ENCODE assay signal across 8 mouse cellular contexts in genomic region chr1:170900799-170901467, GRCm38 (mm10). TPM values are rescaled to one million over a fixed set of nuclear protein-coding genes. Genes with fewer than 3 reads are reported as not detected.
A peak's percentile ranks its signal among the peaks of the same experiment; 100 is the strongest.
DNase-seq lines count a peak whose midpoint lies in the region; ATAC-seq and TF ChIP-seq lines count a peak whose summit lies in the region.

No protein-coding gene starts in this region.

- no peak overlapping the region for H3K4me2 ChIP-seq in hindbrain, embryonic 12.5 days (replicated peaks)
- H3K4me2 ChIP-seq in embryonic facial prominence, embryonic 14.5 days (ENCODE audit: low read depth, low read length) = peak overlapping the region; percentile 29
- no peak overlapping the region for H3K4me2 ChIP-seq in limb, embryonic 14.5 days (replicated peaks; ENCODE audit: low read depth, low read length, severe bottlenecking)
- H3K4me2 ChIP-seq in midbrain, embryonic 16.5 days (ENCODE audit: low read length) = peak overlapping the region; percentile 23; the same call in 1 of the 2 replicates

- H3K27me3 ChIP-seq in hindbrain, embryonic 10.5 days (ENCODE audit: insufficient read depth, poor library complexity, severe bottlenecking) = peaks cover 41% of the 10 kb centered on the region
- peaks cover 28% of the 10 kb centered on the region for H3K27me3 ChIP-seq in hindbrain, embryonic 12.5 days
- peaks cover 6% of the 10 kb centered on the region for H3K27me3 ChIP-seq in embryonic facial prominence, embryonic 14.5 days (replicated peaks; ENCODE audit: control insufficient read depth, insufficient read depth, low read length)
- 0 out of 2 replicates have a peak, but pooled peaks cover under 1% of the 10 kb centered on the region for H3K27me3 ChIP-seq in limb, embryonic 14.5 days (ENCODE audit: control insufficient read depth, insufficient read depth, low read length)
- peaks cover 2% of the 10 kb centered on the region; the same call in 1 of the 2 replicates for H3K27me3 ChIP-seq in midbrain, embryonic 16.5 days (ENCODE audit: control insufficient read depth, insufficient read depth, low read depth, low read length)

- no peak for TF ChIP-seq POLR2A in limb, embryonic 14.5 days (IDR thresholded peaks at IDR 0.05; ENCODE audit: borderline replicate concordance, extremely low read depth, insufficient read depth, insufficient read length)

- DNase-seq in hindbrain, embryonic 10.5 days (ENCODE audit: low spot score) = peak; percentile 6
- DNase-seq in R1 (ENCODE audit: low read depth, low spot score) = peak; percentile 54
- DNase-seq in embryonic facial prominence, embryonic 14.5 days (ENCODE audit: low spot score) = peak; percentile 80
- DNase-seq in hindlimb bud, embryonic 11.5 days (ENCODE audit: extremely low spot score, low read depth, low spot score) = peak; percentile 69
- peak; percentile 91 for DNase-seq in limb, embryonic 14.5 days (ENCODE audit: low spot score)
- peak; percentile 59 for DNase-seq in thymus, postnatal 14 days

- H3K27ac ChIP-seq in hindbrain, embryonic 10.5 days = no peak overlapping the region
- no peak overlapping the region for H3K27ac ChIP-seq in hindbrain, embryonic 12.5 days
- no peak overlapping the region for H3K27ac ChIP-seq in embryonic facial prominence, embryonic 14.5 days (replicated peaks; ENCODE audit: low read depth, low read length)
- H3K27ac ChIP-seq in limb, embryonic 14.5 days (replicated peaks; ENCODE audit: low read depth, low read length) = no peak overlapping the region
- no peak overlapping the region for H3K27ac ChIP-seq in midbrain, embryonic 16.5 days (ENCODE audit: low read length)

- no peaks in the 10 kb centered on the region for H3K9me3 ChIP-seq in hindbrain, embryonic 10.5 days
- H3K9me3 ChIP-seq in hindbrain, embryonic 12.5 days (replicated peaks) = no peaks in the 10 kb centered on the region
- no peaks in the 10 kb centered on the region for H3K9me3 ChIP-seq in embryonic facial prominence, embryonic 14.5 days (ENCODE audit: control insufficient read depth, low read length)
- no peaks in the 10 kb centered on the region for H3K9me3 ChIP-seq in limb, embryonic 14.5 days (ENCODE audit: control insufficient read depth, low read length)
- no peaks in the 10 kb centered on the region for H3K9me3 ChIP-seq in midbrain, embryonic 16.5 days (replicated peaks; ENCODE audit: control insufficient read depth, low read length, poor library complexity, severe bottlenecking)

- no peak overlapping the region for H3K4me3 ChIP-seq in hindbrain, embryonic 10.5 days
- H3K4me3 ChIP-seq in hindbrain, embryonic 12.5 days = no peak overlapping the region
- no peak overlapping the region for H3K4me3 ChIP-seq in embryonic facial prominence, embryonic 14.5 days (ENCODE audit: low read depth, low read length)
- H3K4me3 ChIP-seq in limb, embryonic 14.5 days (replicated peaks; ENCODE audit: low read length) = no peak overlapping the region
- no peak overlapping the region for H3K4me3 ChIP-seq in midbrain, embryonic 16.5 days (ENCODE audit: low read depth, low read length)

- H3K36me3 ChIP-seq in hindbrain, embryonic 10.5 days = no peaks in the 10 kb centered on the region
- no peaks in the 10 kb centered on the region for H3K36me3 ChIP-seq in hindbrain, embryonic 12.5 days
- no peaks in the 10 kb centered on the region for H3K36me3 ChIP-seq in embryonic facial prominence, embryonic 14.5 days (ENCODE audit: control insufficient read depth, insufficient read depth, low read length)
- no peaks in the 10 kb centered on the region for H3K36me3 ChIP-seq in limb, embryonic 14.5 days (ENCODE audit: control insufficient read depth, insufficient read depth, low read length)
- no peaks in the 10 kb centered on the region for H3K36me3 ChIP-seq in midbrain, embryonic 16.5 days (ENCODE audit: control insufficient read depth, insufficient read depth, low read length)

- H3K4me1 ChIP-seq in hindbrain, embryonic 10.5 days (replicated peaks) = no peaks in the 10 kb centered on the region; the same call in 1 of the 2 replicates
- no peaks in the 10 kb centered on the region for H3K4me1 ChIP-seq in hindbrain, embryonic 12.5 days
- H3K4me1 ChIP-seq in embryonic facial prominence, embryonic 14.5 days (ENCODE audit: control insufficient read depth, insufficient read depth, low read length) = no peaks in the 10 kb centered on the region
- no peaks in the 10 kb centered on the region for H3K4me1 ChIP-seq in limb, embryonic 14.5 days (ENCODE audit: control insufficient read depth, insufficient read depth, low read length)
- no peaks in the 10 kb centered on the region for H3K4me1 ChIP-seq in midbrain, embryonic 16.5 days (ENCODE audit: control insufficient read depth, insufficient read depth, low read length)

- no peak overlapping the region for H3K9ac ChIP-seq in hindbrain, embryonic 12.5 days
- H3K9ac ChIP-seq in embryonic facial prominence, embryonic 14.5 days (ENCODE audit: low read depth, low read length) = no peak overlapping the region
- no peak overlapping the region for H3K9ac ChIP-seq in limb, embryonic 14.5 days (ENCODE audit: low read depth, low read length, severe bottlenecking)
- no peak overlapping the region for H3K9ac ChIP-seq in midbrain, embryonic 16.5 days (ENCODE audit: low read depth, low read length)

- WGBS in hindbrain, embryonic 10.5 days = 38% methylated on average over 10 of the region's 10 CpGs
- WGBS in hindbrain, embryonic 12.5 days = 44% methylated on average over 10 of the region's 10 CpGs
- 30% methylated on average over 10 of the region's 10 CpGs for WGBS in embryonic facial prominence, embryonic 14.5 days
- WGBS in limb, embryonic 14.5 days = 34% methylated on average over 10 of the region's 10 CpGs
- WGBS in midbrain, embryonic 16.5 days = 39% methylated on average over 10 of the region's 10 CpGs

- ATAC-seq in hindbrain, embryonic 12.5 days (ENCODE audit: low FRiP score) = no peak
- ATAC-seq in embryonic facial prominence, embryonic 14.5 days (ENCODE audit: low read depth) = no peak
- ATAC-seq in limb, embryonic 14.5 days (ENCODE audit: low FRiP score, low read depth) = no peak
- ATAC-seq in midbrain, embryonic 16.5 days = peak; percentile 76

RNA-seq across cellular contexts. Expression of gene Fcrlb, which starts 11.8 kb away (rescaled TPM):
- not detected in 2 replicates for polyA plus RNA-seq in hindbrain, embryonic 10.5 days (2016; fragmentation: Nextera tagmentation; extraction: Ambion mirVana)
- not detected in 2 replicates for polyA plus RNA-seq in hindbrain, embryonic 12.5 days (2016; fragmentation: Nextera tagmentation; extraction: Ambion mirVana)
- polyA plus RNA-seq in embryonic facial prominence, embryonic 14.5 days (2014; fragmentation: Nextera tagmentation; extraction: Ambion mirVana) = not detected in 2 replicates
- 0.08 and 0.18 TPM in 2 replicates for polyA plus RNA-seq in limb, embryonic 14.5 days (2012; rRNA removed)
- not detected in 2 replicates for polyA plus RNA-seq in limb, embryonic 14.5 days (2014; fragmentation: Nextera tagmentation; extraction: Ambion mirVana)
- 0.53 and 1.1 TPM in 2 replicates for polyA plus RNA-seq in midbrain, embryonic 16.5 days (2015; fragmentation: Nextera tagmentation; extraction: Ambion mirVana)

RNA-seq across cellular contexts. Expression of gene Dusp12, which starts 15.6 kb away (rescaled TPM):
- polyA plus RNA-seq in hindbrain, embryonic 10.5 days (2016; fragmentation: Nextera tagmentation; extraction: Ambion mirVana) = 28.4 and 34.0 TPM in 2 replicates
- 35.4 and 35.9 TPM in 2 replicates for polyA plus RNA-seq in hindbrain, embryonic 12.5 days (2016; fragmentation: Nextera tagmentation; extraction: Ambion mirVana)
- polyA plus RNA-seq in embryonic facial prominence, embryonic 14.5 days (2014; fragmentation: Nextera tagmentation; extraction: Ambion mirVana) = 43.7 and 44.7 TPM in 2 replicates
- 54.9 and 58.5 TPM in 2 replicates for polyA plus RNA-seq in limb, embryonic 14.5 days (2012; rRNA removed)
- polyA plus RNA-seq in limb, embryonic 14.5 days (2014; fragmentation: Nextera tagmentation; extraction: Ambion mirVana) = 51.5 and 57.7 TPM in 2 replicates
- 49.9 and 52.3 TPM in 2 replicates for polyA plus RNA-seq in midbrain, embryonic 16.5 days (2015; fragmentation: Nextera tagmentation; extraction: Ambion mirVana)

RNA-seq across cellular contexts. Expression of gene Gm26620, which starts 16.1 kb away (rescaled TPM):
- 0.41 TPM in 1 of 2 replicates, not detected in the other for polyA plus RNA-seq in hindbrain, embryonic 10.5 days (2016; fragmentation: Nextera tagmentation; extraction: Ambion mirVana)
- 0.63 TPM in 1 of 2 replicates, not detected in the other for polyA plus RNA-seq in hindbrain, embryonic 12.5 days (2016; fragmentation: Nextera tagmentation; extraction: Ambion mirVana)
- 1.1 and 1.5 TPM in 2 replicates for polyA plus RNA-seq in embryonic facial prominence, embryonic 14.5 days (2014; fragmentation: Nextera tagmentation; extraction: Ambion mirVana)
- polyA plus RNA-seq in limb, embryonic 14.5 days (2012; rRNA removed) = 0.72 and 0.91 TPM in 2 replicates
- polyA plus RNA-seq in limb, embryonic 14.5 days (2014; fragmentation: Nextera tagmentation; extraction: Ambion mirVana) = 0.78 and 0.82 TPM in 2 replicates
- 0.83 and 1.3 TPM in 2 replicates for polyA plus RNA-seq in midbrain, embryonic 16.5 days (2015; fragmentation: Nextera tagmentation; extraction: Ambion mirVana)

RNA-seq across cellular contexts. Expression of gene Fcrla, which starts 26.4 kb away (rescaled TPM):
- not detected in 2 replicates for polyA plus RNA-seq in hindbrain, embryonic 10.5 days (2016; fragmentation: Nextera tagmentation; extraction: Ambion mirVana)
- not detected in 2 replicates for polyA plus RNA-seq in hindbrain, embryonic 12.5 days (2016; fragmentation: Nextera tagmentation; extraction: Ambion mirVana)
- not detected in 2 replicates for polyA plus RNA-seq in embryonic facial prominence, embryonic 14.5 days (2014; fragmentation: Nextera tagmentation; extraction: Ambion mirVana)
- 0.06 and 0.13 TPM in 2 replicates for polyA plus RNA-seq in limb, embryonic 14.5 days (2012; rRNA removed)
- polyA plus RNA-seq in limb, embryonic 14.5 days (2014; fragmentation: Nextera tagmentation; extraction: Ambion mirVana) = not detected in 2 replicates
- not detected in 2 replicates for polyA plus RNA-seq in midbrain, embryonic 16.5 days (2015; fragmentation: Nextera tagmentation; extraction: Ambion mirVana)

RNA-seq across cellular contexts. Expression of gene Atf6, which starts 33.4 kb away (rescaled TPM):
- 7.7 and 8.0 TPM in 2 replicates for polyA plus RNA-seq in hindbrain, embryonic 10.5 days (2016; fragmentation: Nextera tagmentation; extraction: Ambion mirVana)
- 10.3 and 11.3 TPM in 2 replicates for polyA plus RNA-seq in hindbrain, embryonic 12.5 days (2016; fragmentation: Nextera tagmentation; extraction: Ambion mirVana)
- 10.8 and 11.7 TPM in 2 replicates for polyA plus RNA-seq in embryonic facial prominence, embryonic 14.5 days (2014; fragmentation: Nextera tagmentation; extraction: Ambion mirVana)
- polyA plus RNA-seq in limb, embryonic 14.5 days (2012; rRNA removed) = 9.1 TPM in 2 replicates
- 8.9 and 9.7 TPM in 2 replicates for polyA plus RNA-seq in limb, embryonic 14.5 days (2014; fragmentation: Nextera tagmentation; extraction: Ambion mirVana)
- polyA plus RNA-seq in midbrain, embryonic 16.5 days (2015; fragmentation: Nextera tagmentation; extraction: Ambion mirVana) = 6.9 and 8.1 TPM in 2 replicates

Comparison
In these comparisons a context has a peak if more than half of its experiments do, and no peak if none do; other contexts are left out.
1. DNase-seq: peak in every context shown above with its lines; median percentile 91 in limb, embryonic 14.5 days; 80 in embryonic facial prominence, embryonic 14.5 days; 69 in hindlimb bud, embryonic 11.5 days; 59 in thymus, postnatal 14 days; 54 in R1; 6 in hindbrain, embryonic 10.5 days.
2. H3K4me2 ChIP-seq: peak in embryonic facial prominence, embryonic 14.5 days (single experiment) and midbrain, embryonic 16.5 days (single experiment); none in hindbrain, embryonic 12.5 days (single experiment) and limb, embryonic 14.5 days (single experiment).